Mouse (Mus musculus) limb, embryonic 11.5 days (tissue): ENCODE measurements around the gene Spaar. TPM values are rescaled to one million over a fixed set of nuclear protein-coding genes. Genes with fewer than 3 reads are reported as not detected.

Source experiments
- ATAC-seq: fragments of 200-750 bp; cut with Nextera tagmentation; 2 replicates; pipeline ENCODE4 v1.8.0; 2017; ENCODE audit warnings: low read depth; ENCODE audit not compliant: insufficient number of reproducible peaks, low FRiP score, low TSS enrichment
- DNase-seq: peaks from one replicate; pipeline ENCODE4 v3.0.0-alpha.2; 2015; ENCODE audit warnings: low spot score
- H3K27ac ChIP-seq: fragments of 300-500 bp; sonication (generic); replicated peaks from 2 replicates; pipeline ENCODE4 v1.5.1; 2014; ENCODE audit warnings: low read depth, mild to moderate bottlenecking, low read length
- H3K27me3 ChIP-seq: fragments of 300-500 bp; sonication (generic); 2 replicates; pipeline ENCODE4 v1.6.1; 2014; ENCODE audit warnings: mild to moderate bottlenecking, low read length, mixed read lengths; ENCODE audit not compliant: control insufficient read depth, insufficient read depth
- H3K36me3 ChIP-seq: fragments of 300-500 bp; sonication (generic); 2 replicates; pipeline ENCODE4 v1.6.1; 2014; ENCODE audit warnings: mild to moderate bottlenecking, low read length, moderate library complexity, mixed read lengths; ENCODE audit not compliant: control insufficient read depth, insufficient read depth
- H3K4me1 ChIP-seq: fragments of 300-500 bp; sonication (generic); 2 replicates; pipeline ENCODE4 v1.6.1; 2014; ENCODE audit warnings: low read length, mixed read lengths; ENCODE audit not compliant: control insufficient read depth, insufficient read depth
- H3K4me2 ChIP-seq: fragments of 300-500 bp; sonication (generic); 2 replicates; pipeline ENCODE4 v1.6.1; 2014; ENCODE audit warnings: low read depth, mild to moderate bottlenecking, moderate library complexity; ENCODE audit not compliant: severe bottlenecking
- H3K4me3 ChIP-seq: fragments of 300-500 bp; sonication (generic); 2 replicates; pipeline ENCODE4 v1.5.1; 2014; ENCODE audit warnings: low read depth, low read length
- H3K9ac ChIP-seq: fragments of 300-500 bp; sonication (generic); 2 replicates; pipeline ENCODE4 v1.6.1; 2014; ENCODE audit warnings: mild to moderate bottlenecking, low read length
- H3K9me3 ChIP-seq: fragments of 300-500 bp; sonication (generic); 2 replicates; pipeline ENCODE4 v1.6.1; 2016; ENCODE audit warnings: low read length; ENCODE audit not compliant: control insufficient read depth
- WGBS: fragments of 180-500 bp; shearing (Covaris S2); extraction: QIAGEN DNeasy Blood & Tissue Kit; methylation state at CpG from one replicate; pipeline ENCODE4 v1.1.7; 2014; 5-methylcytosine and 5-hydroxymethylcytosine counted together
- polyA plus RNA-seq: library from polyadenylated mRNA; unstranded; fragments of >200 nt; fragmentation: Nextera tagmentation; extraction: Ambion mirVana; gene quantifications from 2 replicates; pipeline ENCODE4 v1.2.1, GENCODE M21; 2014

The Spaar gene
- polyA plus RNA-seq, 1 experiment from 2014 or later: 0.20 TPM

- Histone ChIP-seq H3K4me2 (no peak overlapping the region), H3K27ac (no peak overlapping the region), H3K9me3 (no peaks in the 10 kb centered on the region), H3K36me3 (no peaks in the 10 kb centered on the region), H3K4me1 (0 out of 2 replicates have a peak, but pooled peaks cover 2% of the 10 kb centered on the region), H3K4me3 (no peak overlapping the region), H3K9ac (no peak overlapping the region), H3K27me3 (no peaks in the 10 kb centered on the region)
- DNase-seq: no peak
- WGBS: 63% methylated on average over 12 of the region's 12 CpGs
- no peak for ATAC-seq
Observed at GRCm38 (mm10) chr4:43726228-43726993, 3.4 kb upstream of the Spaar start.

- Histone ChIP-seq H3K4me3 (no peak within 1 kb of the TSS), H3K27ac (no peak within 1 kb of the TSS), H3K27me3 (no peaks in the 10 kb centered on the region), H3K4me2 (no peak within 1 kb of the TSS), H3K4me1 (0 out of 2 replicates have a peak, but pooled peaks cover 2% of the 10 kb centered on the region), H3K9me3 (no peaks in the 10 kb centered on the region), H3K9ac (no peak within 1 kb of the TSS), H3K36me3 (no peaks in the 10 kb centered on the region)
- no peak for ATAC-seq
- 34% methylated on average over 3 of the region's 3 CpGs for WGBS
- no peak for DNase-seq
Observed at GRCm38 (mm10) chr4:43726995-43727394, 2.8 kb upstream of the Spaar start, which contains the start of gene Hrct1. Hrct1 (plus strand) TSS chr4:43727188.

GRCm38 (mm10) chr4:43727718-43728575 lies 1.9 kb upstream of the Spaar start:
- H3K27me3 ChIP-seq: no peaks in the 10 kb centered on the region
- H3K9me3 ChIP-seq: no peaks in the 10 kb centered on the region
- WGBS: 73% methylated on average over 7 of the region's 7 CpGs
- no peak overlapping the region for H3K4me2 ChIP-seq
- 0 out of 2 replicates have a peak, but pooled peaks cover 2% of the 10 kb centered on the region for H3K4me1 ChIP-seq
- DNase-seq (no peak), ATAC-seq (no peak)
- H3K4me3 ChIP-seq: no peak overlapping the region
- H3K9ac ChIP-seq: no peak overlapping the region
- H3K36me3 ChIP-seq: no peaks in the 10 kb centered on the region
- no peak overlapping the region for H3K27ac ChIP-seq

- 0 out of 2 replicates have a peak, but pooled peaks cover 2% of the 10 kb centered on the region for H3K4me1 ChIP-seq
- H3K27ac ChIP-seq: no peak overlapping the region
- no peaks in the 10 kb centered on the region for H3K36me3 ChIP-seq
- H3K9ac ChIP-seq: no peak overlapping the region
- no peak for DNase-seq
- 71% methylated on average over 5 of the region's 5 CpGs for WGBS
- no peaks in the 10 kb centered on the region for H3K27me3 ChIP-seq
- no peaks in the 10 kb centered on the region for H3K9me3 ChIP-seq
- ATAC-seq: no peak
- H3K4me3 ChIP-seq: no peak overlapping the region
- no peak overlapping the region for H3K4me2 ChIP-seq
Observed at GRCm38 (mm10) chr4:43728576-43728954, 1.3 kb upstream of the Spaar start.

GRCm38 (mm10) chr4:43729126-43729525 lies 708 bp upstream of the Spaar start:
- Histone ChIP-seq H3K36me3 (no peaks in the 10 kb centered on the region), H3K4me1 (0 out of 2 replicates have a peak, but pooled peaks cover 2% of the 10 kb centered on the region), H3K9ac (no peak overlapping the region), H3K9me3 (no peaks in the 10 kb centered on the region), H3K4me2 (no peak overlapping the region), H3K27ac (no peak overlapping the region), H3K27me3 (no peaks in the 10 kb centered on the region), H3K4me3 (no peak overlapping the region)
- WGBS: 78% methylated on average over 3 of the region's 3 CpGs
- ATAC-seq (no peak), DNase-seq (no peak)

- 0 out of 2 replicates have a peak, but pooled peaks cover 2% of the 10 kb centered on the region for H3K4me1 ChIP-seq
- no peak overlapping the region for H3K9ac ChIP-seq
- H3K27ac ChIP-seq: no peak overlapping the region
- ATAC-seq (no peak), DNase-seq (no peak)
- H3K36me3 ChIP-seq: no peaks in the 10 kb centered on the region
- no peak overlapping the region for H3K4me2 ChIP-seq
- 70% methylated on average over 21 of the region's 21 CpGs for WGBS
- H3K4me3 ChIP-seq: no peak overlapping the region
- H3K9me3 ChIP-seq: no peaks in the 10 kb centered on the region
- no peaks in the 10 kb centered on the region for H3K27me3 ChIP-seq
Observed at GRCm38 (mm10) chr4:43730750-43731297, 990 bp downstream of the Spaar start.

GRCm38 (mm10) chr4:43732171-43732570 lies 2.3 kb downstream of the Spaar start:
- H3K27ac ChIP-seq: no peak overlapping the region
- H3K4me1 ChIP-seq: 0 out of 2 replicates have a peak, but pooled peaks cover 5% of the 10 kb centered on the region
- H3K4me3 ChIP-seq: no peak overlapping the region
- H3K9me3 ChIP-seq: no peaks in the 10 kb centered on the region
- DNase-seq (no peak), ATAC-seq (no peak)
- no peak overlapping the region for H3K4me2 ChIP-seq
- 40% methylated on average over 1 of the region's 1 CpGs for WGBS
- no peaks in the 10 kb centered on the region for H3K36me3 ChIP-seq
- H3K9ac ChIP-seq: no peak overlapping the region
- no peaks in the 10 kb centered on the region for H3K27me3 ChIP-seq

GRCm38 (mm10) chr4:43733186-43733585 lies 3.4 kb downstream of the Spaar start:
- DNase-seq: no peak
- Histone ChIP-seq H3K9me3 (no peaks in the 10 kb centered on the region), H3K4me1 (0 out of 2 replicates have a peak, but pooled peaks cover 5% of the 10 kb centered on the region), H3K4me3 (no peak overlapping the region), H3K9ac (no peak overlapping the region), H3K4me2 (no peak overlapping the region), H3K36me3 (no peaks in the 10 kb centered on the region), H3K27ac (no peak overlapping the region), H3K27me3 (no peaks in the 10 kb centered on the region)
- no peak for ATAC-seq
- 86% methylated on average over 5 of the region's 5 CpGs for WGBS
